Mouse (Mus musculus): Measurements from ENCODE around the gene Mtch1. TPM values are rescaled to one million over a fixed set of nuclear protein-coding genes. Genes with fewer than 3 reads are reported as not detected.

Mtch1 gene
- polyA plus RNA-seq, 1 experiment from 2014 or later, result 370 TPM

- no peak overlapping the region for H3K4me2 ChIP-seq (ENCODE audit: low read depth, low read length)
- H3K9me3 ChIP-seq (replicated peaks; ENCODE audit: control insufficient read depth, low read length), result no peaks in the 10 kb centered on the region
- no peak overlapping the region for H3K9ac ChIP-seq (replicated peaks; ENCODE audit: low read length)
- H3K27ac ChIP-seq (replicated peaks; ENCODE audit: low read depth, low read length), result no peak overlapping the region
- H3K4me3 ChIP-seq (ENCODE audit: low read depth, low read length), result no peak overlapping the region
- peaks cover under 1% of the 10 kb centered on the region; the same call in 1 of the 2 replicates for H3K36me3 ChIP-seq (replicated peaks; ENCODE audit: control insufficient read depth, insufficient read depth, low read depth, low read length)
- ATAC-seq (replicated peaks; ENCODE audit: insufficient number of reproducible peaks, low FRiP score, low TSS enrichment, low read depth) (no peak), DNase-seq (ENCODE audit: low spot score) (peak; percentile 41)
- WGBS, result 23% methylated on average over 15 of the region's 15 CpGs
- peaks cover 8% of the 10 kb centered on the region for H3K4me1 ChIP-seq (ENCODE audit: control insufficient read depth, insufficient read depth, low read length)
- no peaks in the 10 kb centered on the region for H3K27me3 ChIP-seq (ENCODE audit: control insufficient read depth, insufficient read depth, low read length)
Measured at GRCm38 (mm10) chr17:29305058-29305806, 42.5 kb downstream of the Mtch1 start.

- 55% methylated on average over 13 of the region's 13 CpGs for WGBS
- Histone ChIP-seq H3K4me3 (ENCODE audit: low read depth, low read length) (no peak overlapping the region), H3K27me3 (ENCODE audit: control insufficient read depth, insufficient read depth, low read length) (no peaks in the 10 kb centered on the region), H3K27ac (replicated peaks; ENCODE audit: low read depth, low read length) (no peak overlapping the region), H3K4me2 (ENCODE audit: low read depth, low read length) (no peak overlapping the region), H3K4me1 (ENCODE audit: control insufficient read depth, insufficient read depth, low read length) (peaks cover 8% of the 10 kb centered on the region), H3K36me3 (replicated peaks; ENCODE audit: control insufficient read depth, insufficient read depth, low read depth, low read length) (peaks cover 4% of the 10 kb centered on the region; the same call in 1 of the 2 replicates), H3K9me3 (replicated peaks; ENCODE audit: control insufficient read depth, low read length) (no peaks in the 10 kb centered on the region), H3K9ac (replicated peaks; ENCODE audit: low read length) (no peak overlapping the region)
- no peak for DNase-seq (ENCODE audit: low spot score)
- ATAC-seq (replicated peaks; ENCODE audit: insufficient number of reproducible peaks, low FRiP score, low TSS enrichment, low read depth), result no peak
Measured at GRCm38 (mm10) chr17:29304376-29305057, 43.2 kb downstream of the Mtch1 start.

GRCm38 (mm10) chr17:29303856-29304255 lies 43.9 kb downstream of the Mtch1 start:
- 64% methylated on average over 3 of the region's 3 CpGs for WGBS
- no peak overlapping the region for H3K9ac ChIP-seq (replicated peaks; ENCODE audit: low read length)
- H3K4me3 ChIP-seq (ENCODE audit: low read depth, low read length), result no peak overlapping the region
- peaks cover 8% of the 10 kb centered on the region for H3K4me1 ChIP-seq (ENCODE audit: control insufficient read depth, insufficient read depth, low read length)
- H3K27me3 ChIP-seq (ENCODE audit: control insufficient read depth, insufficient read depth, low read length), result no peaks in the 10 kb centered on the region
- DNase-seq (ENCODE audit: low spot score), result no peak
- no peaks in the 10 kb centered on the region for H3K9me3 ChIP-seq (replicated peaks; ENCODE audit: control insufficient read depth, low read length)
- H3K4me2 ChIP-seq (ENCODE audit: low read depth, low read length), result no peak overlapping the region
- H3K36me3 ChIP-seq (replicated peaks; ENCODE audit: control insufficient read depth, insufficient read depth, low read depth, low read length), result peaks cover 4% of the 10 kb centered on the region; the same call in 1 of the 2 replicates
- no peak for ATAC-seq (replicated peaks; ENCODE audit: insufficient number of reproducible peaks, low FRiP score, low TSS enrichment, low read depth)
- no peak overlapping the region for H3K27ac ChIP-seq (replicated peaks; ENCODE audit: low read depth, low read length)

- Histone ChIP-seq H3K4me1 (ENCODE audit: control insufficient read depth, insufficient read depth, low read length) (peaks cover 8% of the 10 kb centered on the region), H3K27me3 (ENCODE audit: control insufficient read depth, insufficient read depth, low read length) (no peaks in the 10 kb centered on the region), H3K4me2 (ENCODE audit: low read depth, low read length) (no peak overlapping the region), H3K27ac (replicated peaks; ENCODE audit: low read depth, low read length) (peak overlapping the region; percentile 28; the same call in 1 of the 2 replicates), H3K9me3 (replicated peaks; ENCODE audit: control insufficient read depth, low read length) (no peaks in the 10 kb centered on the region), H3K9ac (replicated peaks; ENCODE audit: low read length) (no peak overlapping the region; the same call in 1 of the 2 replicates), H3K4me3 (ENCODE audit: low read depth, low read length) (no peak overlapping the region), H3K36me3 (replicated peaks; ENCODE audit: control insufficient read depth, insufficient read depth, low read depth, low read length) (peaks cover 4% of the 10 kb centered on the region; the same call in 1 of the 2 replicates)
- 28% methylated on average over 3 of the region's 3 CpGs for WGBS
- ATAC-seq (replicated peaks; ENCODE audit: insufficient number of reproducible peaks, low FRiP score, low TSS enrichment, low read depth) (no peak), DNase-seq (ENCODE audit: low spot score) (peak; percentile 53)
Measured at GRCm38 (mm10) chr17:29303087-29303486, 44.6 kb downstream of the Mtch1 start.

- Histone ChIP-seq H3K9me3 (replicated peaks; ENCODE audit: control insufficient read depth, low read length) (no peaks in the 10 kb centered on the region), H3K4me1 (ENCODE audit: control insufficient read depth, insufficient read depth, low read length) (peaks cover 8% of the 10 kb centered on the region), H3K36me3 (replicated peaks; ENCODE audit: control insufficient read depth, insufficient read depth, low read depth, low read length) (peaks cover 4% of the 10 kb centered on the region; the same call in 1 of the 2 replicates), H3K27me3 (ENCODE audit: control insufficient read depth, insufficient read depth, low read length) (no peaks in the 10 kb centered on the region), H3K4me2 (ENCODE audit: low read depth, low read length) (no peak overlapping the region), H3K27ac (replicated peaks; ENCODE audit: low read depth, low read length) (no peak overlapping the region), H3K4me3 (ENCODE audit: low read depth, low read length) (no peak overlapping the region), H3K9ac (replicated peaks; ENCODE audit: low read length) (no peak overlapping the region)
- WGBS, result 72% methylated on average over 5 of the region's 5 CpGs
- DNase-seq (ENCODE audit: low spot score) (no peak), ATAC-seq (replicated peaks; ENCODE audit: insufficient number of reproducible peaks, low FRiP score, low TSS enrichment, low read depth) (no peak)
Measured at GRCm38 (mm10) chr17:29302149-29302548, 45.6 kb downstream of the Mtch1 start.

GRCm38 (mm10) chr17:29301421-29301820 lies 46.3 kb downstream of the Mtch1 start:
- no peak overlapping the region for H3K27ac ChIP-seq (replicated peaks; ENCODE audit: low read depth, low read length)
- no peak overlapping the region for H3K4me2 ChIP-seq (ENCODE audit: low read depth, low read length)
- H3K4me1 ChIP-seq (ENCODE audit: control insufficient read depth, insufficient read depth, low read length), result peaks cover 8% of the 10 kb centered on the region
- WGBS, result 96% methylated on average over 6 of the region's 6 CpGs
- no peak overlapping the region for H3K9ac ChIP-seq (replicated peaks; ENCODE audit: low read length)
- H3K27me3 ChIP-seq (ENCODE audit: control insufficient read depth, insufficient read depth, low read length), result no peaks in the 10 kb centered on the region
- no peak overlapping the region for H3K4me3 ChIP-seq (ENCODE audit: low read depth, low read length)
- no peak for DNase-seq (ENCODE audit: low spot score)
- H3K36me3 ChIP-seq (replicated peaks; ENCODE audit: control insufficient read depth, insufficient read depth, low read depth, low read length), result peaks cover 4% of the 10 kb centered on the region; the same call in 1 of the 2 replicates
- no peak for ATAC-seq (replicated peaks; ENCODE audit: insufficient number of reproducible peaks, low FRiP score, low TSS enrichment, low read depth)
- no peaks in the 10 kb centered on the region for H3K9me3 ChIP-seq (replicated peaks; ENCODE audit: control insufficient read depth, low read length)

GRCm38 (mm10) chr17:29300926-29301325 lies 46.8 kb downstream of the Mtch1 start:
- Histone ChIP-seq H3K27ac (replicated peaks; ENCODE audit: low read depth, low read length) (no peak overlapping the region), H3K4me1 (ENCODE audit: control insufficient read depth, insufficient read depth, low read length) (peaks cover 8% of the 10 kb centered on the region), H3K9ac (replicated peaks; ENCODE audit: low read length) (0 out of 2 replicates have a peak overlapping the region, but pooled peaks have one; percentile 6), H3K9me3 (replicated peaks; ENCODE audit: control insufficient read depth, low read length) (no peaks in the 10 kb centered on the region), H3K27me3 (ENCODE audit: control insufficient read depth, insufficient read depth, low read length) (no peaks in the 10 kb centered on the region), H3K36me3 (replicated peaks; ENCODE audit: control insufficient read depth, insufficient read depth, low read depth, low read length) (peaks cover 4% of the 10 kb centered on the region; the same call in 1 of the 2 replicates), H3K4me2 (ENCODE audit: low read depth, low read length) (no peak overlapping the region), H3K4me3 (ENCODE audit: low read depth, low read length) (no peak overlapping the region)
- 90% methylated on average over 7 of the region's 7 CpGs for whole genome bisulfite sequencing
- ATAC-seq (replicated peaks; ENCODE audit: insufficient number of reproducible peaks, low FRiP score, low TSS enrichment, low read depth) (no peak), DNase-seq (ENCODE audit: low spot score) (no peak)

- WGBS, result 94% methylated on average over 4 of the region's 4 CpGs
- no peak for DNase-seq (ENCODE audit: low spot score)
- Histone ChIP-seq H3K9me3 (replicated peaks; ENCODE audit: control insufficient read depth, low read length) (no peaks in the 10 kb centered on the region), H3K4me1 (ENCODE audit: control insufficient read depth, insufficient read depth, low read length) (peaks cover 3% of the 10 kb centered on the region; the same call in 1 of the 2 replicates), H3K4me3 (ENCODE audit: low read depth, low read length) (no peak overlapping the region), H3K4me2 (ENCODE audit: low read depth, low read length) (no peak overlapping the region), H3K36me3 (replicated peaks; ENCODE audit: control insufficient read depth, insufficient read depth, low read depth, low read length) (peaks cover 4% of the 10 kb centered on the region; the same call in 1 of the 2 replicates), H3K27me3 (ENCODE audit: control insufficient read depth, insufficient read depth, low read length) (no peaks in the 10 kb centered on the region), H3K27ac (replicated peaks; ENCODE audit: low read depth, low read length) (no peak overlapping the region), H3K9ac (replicated peaks; ENCODE audit: low read length) (no peak overlapping the region)
- ATAC-seq (replicated peaks; ENCODE audit: insufficient number of reproducible peaks, low FRiP score, low TSS enrichment, low read depth), result no peak
Measured at GRCm38 (mm10) chr17:29299282-29299681, 48.5 kb downstream of the Mtch1 start.
